Mouse (Mus musculus) layer of hippocampus, adult 2 months (tissue): ENCODE measurements around the gene Defa37. TPM values are rescaled to one million over a fixed set of nuclear protein-coding genes. Genes with fewer than 3 reads are reported as not detected.
"Not testable (repeated sequence)": the region's sequence is repeated elsewhere in the genome, so short reads cannot be mapped to it uniquely, and the experiment has no call there.

ENCODE experiments used
- DNase-seq, 2 experiments: peaks; one replicate each; pipeline ENCODE4 v3.0.0; 2022; ENCODE audit warnings: low spot score in 2 of 2
- H3K27ac ChIP-seq: fragments of 200-600 bp; 2 replicates; pipeline ENCODE4 v1.8.1; 2022
- H3K4me3 ChIP-seq: fragments of 200-600 bp; 2 replicates; pipeline ENCODE4 v1.8.1; 2022; ENCODE audit warnings: mild to moderate bottlenecking
- long read RNA-seq, 2 experiments: library from polyadenylated mRNA; stranded (forward); transcript quantifications; one replicate each; pipeline ENCODE4 v2.0.0; 2021; ENCODE audit warnings: borderline mapping rate in 2 of 2
- total RNA-seq, 2 experiments: library from RNA; stranded (reverse); gene quantifications; 2 replicates each; pipeline ENCODE4 v1.2.3; 2021

Gene Defa37
- not detected for total RNA-seq
- long read RNA-seq, experiment 1: 0 reads
- long read RNA-seq, experiment 2: 0 reads

- DNase-seq: not testable (repeated sequence)
Measured at GRCm38 (mm10) chr8:21565086-21565485, at the start of gene Defa37. Gene Defa37 (plus strand): TSS chr8:21565386.

GRCm38 (mm10) chr8:21528732-21529131 lies 36.5 kb upstream of the Defa37 start, which contains the start of gene Defa32:
Gene Defa32 (plus strand): TSS chr8:21529032.
- H3K4me3 ChIP-seq, H3K27ac ChIP-seq, DNase-seq: not testable (repeated sequence)

More at GRCm38 (mm10) chr8:21565086-21565485, at the start of gene Defa37:
- not testable (repeated sequence) for H3K4me3 ChIP-seq, H3K27ac ChIP-seq

GRCm38 (mm10) chr8:21582706-21583105 lies 17.5 kb downstream of the Defa37 start, which contains the start of gene Defa28:
Gene Defa28 (plus strand): TSS chr8:21583006.
- not testable (repeated sequence) for H3K4me3 ChIP-seq, DNase-seq, H3K27ac ChIP-seq

GRCm38 (mm10) chr8:21594408-21594807 lies 29.2 kb downstream of the Defa37 start, which contains the start of gene Gm7861:
Gene Gm7861 (minus strand): TSS chr8:21594508.
- H3K4me3 ChIP-seq, H3K27ac ChIP-seq, DNase-seq: not testable (repeated sequence)

Other genes with a start within 250 kb of the Defa37 start
- not detected for gene Defa27, start 249.8 kb upstream of the Defa37 start, total RNA-seq
- gene Defa29, start 238.4 kb upstream of the Defa37 start, total RNA-seq: not detected
- not detected for gene Defa2, start 186.9 kb upstream of the Defa37 start, total RNA-seq
- not detected for gene Defa33, start 173.6 kb upstream of the Defa37 start, total RNA-seq
- not detected for gene Defa36, start 138.0 kb upstream of the Defa37 start, total RNA-seq
- not detected for gene Gm7849, start 108.8 kb upstream of the Defa37 start, total RNA-seq
- gene Defa20, start 56.1 kb upstream of the Defa37 start, total RNA-seq: not detected
- gene Defa32, start 36.4 kb upstream of the Defa37 start, total RNA-seq: not detected
- gene Defa28, start 17.6 kb downstream of the Defa37 start, total RNA-seq: not detected
- gene Gm7861, start 29.1 kb downstream of the Defa37 start, total RNA-seq: not detected
- not detected for gene Defa26, start 52.8 kb downstream of the Defa37 start, total RNA-seq
- not detected for gene Defa17, start 90.4 kb downstream of the Defa37 start, total RNA-seq
- not detected for gene Defa34, start 100.4 kb downstream of the Defa37 start, total RNA-seq
- not detected for gene AY761184, start 138.3 kb downstream of the Defa37 start, total RNA-seq
- gene Defa24, start 169.1 kb downstream of the Defa37 start, total RNA-seq: not detected